Mouse (Mus musculus): ENCODE results near the gene Olfr1393. TPM values are rescaled to one million over a fixed set of nuclear protein-coding genes. Genes with fewer than 3 reads are reported as not detected.
A peak's percentile ranks its signal among the peaks of the same experiment; 100 is the strongest.

Olfr1393 gene
- not detected in 2 replicates for polyA plus RNA-seq (2015; fragmentation: Nextera tagmentation; extraction: Ambion mirVana)

GRCm38 (mm10) chr11:49278222-49278621 lies at the start of gene Olfr1393:
Olfr1393 (plus strand) TSS chr11:49278304.
- Histone ChIP-seq H3K9ac (ENCODE audit: low read depth, low read length) (no peak within 1 kb of the TSS), H3K36me3 (ENCODE audit: control insufficient read depth, insufficient read depth, low read length) (no peaks in the 10 kb centered on the region), H3K27me3 (ENCODE audit: control insufficient read depth, insufficient read depth, low read depth, low read length) (no peaks in the 10 kb centered on the region), H3K27ac (ENCODE audit: low read length) (no peak within 1 kb of the TSS), H3K9me3 (replicated peaks; ENCODE audit: control insufficient read depth, low read length, poor library complexity, severe bottlenecking) (no peaks in the 10 kb centered on the region), H3K4me3 (ENCODE audit: low read depth, low read length) (no peak within 1 kb of the TSS), H3K4me2 (ENCODE audit: low read length) (no peak within 1 kb of the TSS), H3K4me1 (ENCODE audit: control insufficient read depth, insufficient read depth, low read length) (peaks cover 4% of the 10 kb centered on the region; the same call in 1 of the 2 replicates)
- ATAC-seq = no peak
- WGBS = 86% methylated on average over 3 of the region's 3 CpGs

- Histone ChIP-seq H3K9ac (ENCODE audit: low read depth, low read length) (no peak overlapping the region), H3K4me2 (ENCODE audit: low read length) (no peak overlapping the region), H3K27me3 (ENCODE audit: control insufficient read depth, insufficient read depth, low read depth, low read length) (no peaks in the 10 kb centered on the region), H3K36me3 (ENCODE audit: control insufficient read depth, insufficient read depth, low read length) (no peaks in the 10 kb centered on the region), H3K4me1 (ENCODE audit: control insufficient read depth, insufficient read depth, low read length) (no peaks in the 10 kb centered on the region), H3K27ac (ENCODE audit: low read length) (no peak overlapping the region), H3K4me3 (ENCODE audit: low read depth, low read length) (no peak overlapping the region), H3K9me3 (replicated peaks; ENCODE audit: control insufficient read depth, low read length, poor library complexity, severe bottlenecking) (no peaks in the 10 kb centered on the region)
- WGBS = 79% methylated on average over 3 of the region's 3 CpGs
- no peak for ATAC-seq
These were observed 45.3 kb upstream of the Olfr1393 start for GRCm38 (mm10) chr11:49232781-49233180.

GRCm38 (mm10) chr11:49235459-49236207 lies 42.5 kb upstream of the Olfr1393 start:
- WGBS = 65% methylated on average over 3 of the region's 3 CpGs
- Histone ChIP-seq H3K27me3 (ENCODE audit: control insufficient read depth, insufficient read depth, low read depth, low read length) (no peaks in the 10 kb centered on the region), H3K9ac (ENCODE audit: low read depth, low read length) (no peak overlapping the region), H3K36me3 (ENCODE audit: control insufficient read depth, insufficient read depth, low read length) (no peaks in the 10 kb centered on the region), H3K27ac (ENCODE audit: low read length) (no peak overlapping the region), H3K4me1 (ENCODE audit: control insufficient read depth, insufficient read depth, low read length) (no peaks in the 10 kb centered on the region), H3K9me3 (replicated peaks; ENCODE audit: control insufficient read depth, low read length, poor library complexity, severe bottlenecking) (no peaks in the 10 kb centered on the region), H3K4me3 (ENCODE audit: low read depth, low read length) (no peak overlapping the region), H3K4me2 (ENCODE audit: low read length) (no peak overlapping the region)
- no peak for ATAC-seq

- Histone ChIP-seq H3K27me3 (ENCODE audit: control insufficient read depth, insufficient read depth, low read depth, low read length) (no peaks in the 10 kb centered on the region), H3K4me2 (ENCODE audit: low read length) (no peak overlapping the region), H3K4me3 (ENCODE audit: low read depth, low read length) (no peak overlapping the region), H3K9me3 (replicated peaks; ENCODE audit: control insufficient read depth, low read length, poor library complexity, severe bottlenecking) (no peaks in the 10 kb centered on the region), H3K9ac (ENCODE audit: low read depth, low read length) (no peak overlapping the region), H3K27ac (ENCODE audit: low read length) (no peak overlapping the region), H3K4me1 (ENCODE audit: control insufficient read depth, insufficient read depth, low read length) (no peaks in the 10 kb centered on the region), H3K36me3 (ENCODE audit: control insufficient read depth, insufficient read depth, low read length) (no peaks in the 10 kb centered on the region)
- 79% methylated on average over 1 of the region's 1 CpGs for WGBS
- ATAC-seq = no peak
These were observed 41.2 kb upstream of the Olfr1393 start for GRCm38 (mm10) chr11:49236891-49237290.

GRCm38 (mm10) chr11:49237532-49237931 lies 40.6 kb upstream of the Olfr1393 start:
- Histone ChIP-seq H3K9me3 (replicated peaks; ENCODE audit: control insufficient read depth, low read length, poor library complexity, severe bottlenecking) (no peaks in the 10 kb centered on the region), H3K4me3 (ENCODE audit: low read depth, low read length) (no peak overlapping the region), H3K36me3 (ENCODE audit: control insufficient read depth, insufficient read depth, low read length) (no peaks in the 10 kb centered on the region), H3K4me1 (ENCODE audit: control insufficient read depth, insufficient read depth, low read length) (no peaks in the 10 kb centered on the region), H3K9ac (ENCODE audit: low read depth, low read length) (no peak overlapping the region), H3K4me2 (ENCODE audit: low read length) (no peak overlapping the region), H3K27me3 (ENCODE audit: control insufficient read depth, insufficient read depth, low read depth, low read length) (no peaks in the 10 kb centered on the region), H3K27ac (ENCODE audit: low read length) (no peak overlapping the region)
- ATAC-seq = no peak
- 74% methylated on average over 2 of the region's 2 CpGs for WGBS

- no peaks in the 10 kb centered on the region for H3K27me3 ChIP-seq (ENCODE audit: control insufficient read depth, insufficient read depth, low read depth, low read length)
- H3K27ac ChIP-seq (ENCODE audit: low read length) = no peak overlapping the region
- H3K4me1 ChIP-seq (ENCODE audit: control insufficient read depth, insufficient read depth, low read length) = peaks cover 12% of the 10 kb centered on the region
- no peak for ATAC-seq
- WGBS = 85% methylated on average over 1 of the region's 1 CpGs
- no peaks in the 10 kb centered on the region for H3K36me3 ChIP-seq (ENCODE audit: control insufficient read depth, insufficient read depth, low read length)
- H3K9me3 ChIP-seq (replicated peaks; ENCODE audit: control insufficient read depth, low read length, poor library complexity, severe bottlenecking) = no peaks in the 10 kb centered on the region
- H3K4me2 ChIP-seq (ENCODE audit: low read length) = no peak overlapping the region
- H3K4me3 ChIP-seq (ENCODE audit: low read depth, low read length) = no peak overlapping the region
- H3K9ac ChIP-seq (ENCODE audit: low read depth, low read length) = no peak overlapping the region
These were observed 37.8 kb upstream of the Olfr1393 start for GRCm38 (mm10) chr11:49240310-49240709.

- Histone ChIP-seq H3K4me2 (ENCODE audit: low read length) (no peak overlapping the region), H3K27me3 (ENCODE audit: control insufficient read depth, insufficient read depth, low read depth, low read length) (no peaks in the 10 kb centered on the region), H3K9me3 (replicated peaks; ENCODE audit: control insufficient read depth, low read length, poor library complexity, severe bottlenecking) (no peaks in the 10 kb centered on the region), H3K36me3 (ENCODE audit: control insufficient read depth, insufficient read depth, low read length) (no peaks in the 10 kb centered on the region), H3K27ac (ENCODE audit: low read length) (no peak overlapping the region), H3K4me1 (ENCODE audit: control insufficient read depth, insufficient read depth, low read length) (peaks cover 18% of the 10 kb centered on the region), H3K9ac (ENCODE audit: low read depth, low read length) (no peak overlapping the region), H3K4me3 (ENCODE audit: low read depth, low read length) (no peak overlapping the region)
- no peak for ATAC-seq
- 83% methylated on average over 4 of the region's 4 CpGs for WGBS
These were observed 37.2 kb upstream of the Olfr1393 start for GRCm38 (mm10) chr11:49240874-49241273.

- no peak for ATAC-seq
- no peak overlapping the region for H3K27ac ChIP-seq (ENCODE audit: low read length)
- WGBS = no CpG with 5 or more reads among the region's 1 CpGs
- no peaks in the 10 kb centered on the region for H3K27me3 ChIP-seq (ENCODE audit: control insufficient read depth, insufficient read depth, low read depth, low read length)
- peaks cover 22% of the 10 kb centered on the region for H3K4me1 ChIP-seq (ENCODE audit: control insufficient read depth, insufficient read depth, low read length)
- H3K36me3 ChIP-seq (ENCODE audit: control insufficient read depth, insufficient read depth, low read length) = no peaks in the 10 kb centered on the region
- H3K9me3 ChIP-seq (replicated peaks; ENCODE audit: control insufficient read depth, low read length, poor library complexity, severe bottlenecking) = no peaks in the 10 kb centered on the region
- no peak overlapping the region for H3K9ac ChIP-seq (ENCODE audit: low read depth, low read length)
- H3K4me2 ChIP-seq (ENCODE audit: low read length) = no peak overlapping the region
- no peak overlapping the region for H3K4me3 ChIP-seq (ENCODE audit: low read depth, low read length)
These were observed 36.6 kb upstream of the Olfr1393 start for GRCm38 (mm10) chr11:49241471-49241870.

GRCm38 (mm10) chr11:49242944-49243626 lies 35.0 kb upstream of the Olfr1393 start:
- peaks cover 26% of the 10 kb centered on the region for H3K4me1 ChIP-seq (ENCODE audit: control insufficient read depth, insufficient read depth, low read length)
- H3K9ac ChIP-seq (ENCODE audit: low read depth, low read length) = peak overlapping the region; percentile 79; the same call in 1 of the 2 replicates
- H3K4me2 ChIP-seq (ENCODE audit: low read length) = peak overlapping the region; percentile 58
- H3K27me3 ChIP-seq (ENCODE audit: control insufficient read depth, insufficient read depth, low read depth, low read length) = no peaks in the 10 kb centered on the region
- no peaks in the 10 kb centered on the region for H3K36me3 ChIP-seq (ENCODE audit: control insufficient read depth, insufficient read depth, low read length)
- no peaks in the 10 kb centered on the region for H3K9me3 ChIP-seq (replicated peaks; ENCODE audit: control insufficient read depth, low read length, poor library complexity, severe bottlenecking)
- peak overlapping the region; percentile 55 for H3K4me3 ChIP-seq (ENCODE audit: low read depth, low read length)
- 19% methylated on average over 11 of the region's 11 CpGs for WGBS
- peak; percentile 18 for ATAC-seq
- H3K27ac ChIP-seq (ENCODE audit: low read length) = peak overlapping the region; percentile 92

All from midbrain, embryonic 16.5 days (tissue).